Comparison of ENCODE assay signal across 8 mouse cellular contexts in genomic region chr4:135875991-135876582, GRCm38 (mm10). TPM values are rescaled to one million over a fixed set of nuclear protein-coding genes. Genes with fewer than 3 reads are reported as not detected.
DNase-seq lines count a peak whose midpoint lies in the region; ATAC-seq and TF ChIP-seq lines count a peak whose summit lies in the region.

No protein-coding gene starts in this region.

- H3K36me3 ChIP-seq in thymus, adult 2 months (ENCODE audit: control insufficient read depth, insufficient read depth, low read length) = peaks cover 14% of the 10 kb centered on the region
- peaks cover 15% of the 10 kb centered on the region for H3K36me3 ChIP-seq in embryonic facial prominence, embryonic 14.5 days (ENCODE audit: control insufficient read depth, insufficient read depth, low read length)
- H3K36me3 ChIP-seq in heart, embryonic 15.5 days = peaks cover 9% of the 10 kb centered on the region; the same call in 1 of the 2 replicates
- H3K36me3 ChIP-seq in macrophage (ENCODE audit: inconsistent target) = peaks cover 7% of the 10 kb centered on the region; the same call in 1 of the 2 replicates

- H3K9me3 ChIP-seq in embryonic facial prominence, embryonic 14.5 days (ENCODE audit: control insufficient read depth, low read length) = no peaks in the 10 kb centered on the region
- H3K9me3 ChIP-seq in heart, embryonic 15.5 days (replicated peaks) = no peaks in the 10 kb centered on the region

- peak overlapping the region; percentile 70 for H3K27ac ChIP-seq in thymus, adult 2 months (ENCODE audit: control insufficient read depth, insufficient read depth, low read length)
- peak overlapping the region; percentile 75 for H3K27ac ChIP-seq in embryonic facial prominence, embryonic 14.5 days (replicated peaks; ENCODE audit: low read depth, low read length)
- H3K27ac ChIP-seq in heart, embryonic 15.5 days = peak overlapping the region; percentile 97
- peak overlapping the region; percentile 92 for H3K27ac ChIP-seq in macrophage

- peak overlapping the region; percentile 52 for H3K4me2 ChIP-seq in embryonic facial prominence, embryonic 14.5 days (ENCODE audit: low read depth, low read length)
- H3K4me2 ChIP-seq in heart, embryonic 15.5 days = peak overlapping the region; percentile 60

- H3K4me1 ChIP-seq in thymus, adult 2 months (replicated peaks; ENCODE audit: control insufficient read depth, insufficient read depth, low read length) = peaks cover 24% of the 10 kb centered on the region
- peaks cover 40% of the 10 kb centered on the region for H3K4me1 ChIP-seq in embryonic facial prominence, embryonic 14.5 days (ENCODE audit: control insufficient read depth, insufficient read depth, low read length)
- H3K4me1 ChIP-seq in heart, embryonic 15.5 days (replicated peaks) = peaks cover 43% of the 10 kb centered on the region

- no peak for ATAC-seq in embryonic facial prominence, embryonic 14.5 days (ENCODE audit: low read depth)
- peak; percentile 15; the same call in 1 of the 2 replicates for ATAC-seq in heart, embryonic 15.5 days (replicated peaks; ENCODE audit: insufficient number of reproducible peaks, insufficient read depth, low FRiP score, low read depth)

- H3K79me2 ChIP-seq in macrophage (ENCODE audit: inconsistent target) = peaks cover 22% of the 10 kb centered on the region

- no peak for TF ChIP-seq POLR2A in thymus, adult 2 months (IDR thresholded peaks at IDR 0.05; ENCODE audit: control insufficient read depth, extremely low read depth, insufficient read depth, low read length, poor library complexity)

- DNase-seq in thymus, adult 2 months = no peak
- DNase-seq in thymus, postnatal 10 days (ENCODE audit: low spot score in 2 of 2) = no peak
- DNase-seq in embryonic facial prominence, embryonic 14.5 days (ENCODE audit: low spot score) = peak; percentile 46
- DNase-seq in kidney, postnatal 14 days = peak; percentile 70
- peak; percentile 69 to 76 for DNase-seq in spleen, adult 18-20 months
- DNase-seq in left cerebral cortex, adult 18-20 months (ENCODE audit: low spot score in 2 of 2) = no peak

- TF ChIP-seq CTCF in thymus, adult 2 months (IDR thresholded peaks at IDR 0.05; ENCODE audit: borderline replicate concordance, control insufficient read depth, extremely low read depth, insufficient read depth, low read length, poor library complexity) = no peak

- 5% methylated on average over 9 of the region's 9 CpGs for WGBS in thymus, adult 2 months
- 3% methylated on average over 9 of the region's 9 CpGs for WGBS in embryonic facial prominence, embryonic 14.5 days
- WGBS in heart, embryonic 15.5 days = 4% methylated on average over 9 of the region's 9 CpGs
- 5% methylated on average over 9 of the region's 9 CpGs for WGBS in macrophage (ENCODE audit: missing documents)

- H3K9ac ChIP-seq in embryonic facial prominence, embryonic 14.5 days (ENCODE audit: low read depth, low read length) = peak overlapping the region; percentile 32; the same call in 1 of the 2 replicates
- H3K9ac ChIP-seq in heart, embryonic 15.5 days = peak overlapping the region; percentile 28; the same call in 1 of the 2 replicates

- H3K4me3 ChIP-seq in thymus, adult 2 months (ENCODE audit: control insufficient read depth, insufficient read depth, low read length) = 0 out of 2 replicates have a peak overlapping the region, but pooled peaks have one; percentile 25
- peak overlapping the region; percentile 25 for H3K4me3 ChIP-seq in embryonic facial prominence, embryonic 14.5 days (ENCODE audit: low read depth, low read length)
- H3K4me3 ChIP-seq in heart, embryonic 15.5 days = peak overlapping the region; percentile 34
- peak overlapping the region; percentile 3; the same call in 1 of the 2 replicates for H3K4me3 ChIP-seq in macrophage (ENCODE audit: inconsistent target)

- no peaks in the 10 kb centered on the region for H3K27me3 ChIP-seq in thymus, adult 2 months (ENCODE audit: control insufficient read depth, insufficient read depth, low read length)
- no peaks in the 10 kb centered on the region for H3K27me3 ChIP-seq in embryonic facial prominence, embryonic 14.5 days (replicated peaks; ENCODE audit: control insufficient read depth, insufficient read depth, low read length)
- H3K27me3 ChIP-seq in heart, embryonic 15.5 days = no peaks in the 10 kb centered on the region

RNA-seq across cellular contexts. Expression of gene Pnrc2, which starts 2.4 kb away (rescaled TPM):
- polyA plus RNA-seq in thymus, adult 2 months (2012; rRNA removed) = 26.7 and 28.6 TPM in 2 replicates
- polyA plus RNA-seq in embryonic facial prominence, embryonic 14.5 days (2014; fragmentation: Nextera tagmentation; extraction: Ambion mirVana) = 158 and 162 TPM in 2 replicates
- 123 and 130 TPM in 2 replicates for polyA plus RNA-seq in heart, embryonic 15.5 days (2015; fragmentation: Nextera tagmentation; extraction: Ambion mirVana)
- total RNA-seq in macrophage (2018; cell fraction: chromatin; rRNA removed) = 100 to 1,000 TPM in 6 of 26 experiments, 10 to 100 TPM in 20; 27.7 to 186 (median 67.0) TPM
- 100 to 1,000 TPM in 13 of 26 experiments, 10 to 100 TPM in 13; 52.1 to 171 (median 102) TPM for total RNA-seq in macrophage (2018; cell fraction: cytosol; rRNA removed)
- total RNA-seq in macrophage (2018; cell fraction: nucleus; rRNA removed) = 100 to 1,000 TPM in 8 of 26 experiments, 10 to 100 TPM in 18; 40.7 to 152 (median 92.0) TPM
- polyA plus RNA-seq in macrophage (2018) = 74.9 to 124 TPM (median 112 TPM) in 3 replicates
- total RNA-seq in left cerebral cortex, adult 18-20 months (2021) = 10 to 100 TPM; 39.6 to 52.7 TPM

RNA-seq across cellular contexts. Expression of gene Cnr2, which starts 19.1 kb away (rescaled TPM):
- 9.3 and 9.5 TPM in 2 replicates for polyA plus RNA-seq in thymus, adult 2 months (2012; rRNA removed)
- polyA plus RNA-seq in embryonic facial prominence, embryonic 14.5 days (2014; fragmentation: Nextera tagmentation; extraction: Ambion mirVana) = 0.69 and 1.1 TPM in 2 replicates
- 0.49 and 0.55 TPM in 2 replicates for polyA plus RNA-seq in heart, embryonic 15.5 days (2015; fragmentation: Nextera tagmentation; extraction: Ambion mirVana)
- 10 to 100 TPM in 2 of 26 experiments, 1 to 10 TPM in 17, under 1 TPM in 6, not detected in 1; 0.29 to 13.9 (median 2.3) TPM for total RNA-seq in macrophage (2018; cell fraction: chromatin; rRNA removed)
- 10 to 100 TPM in 15 of 26 experiments, 1 to 10 TPM in 11; 1.3 to 26.0 (median 11.6) TPM for total RNA-seq in macrophage (2018; cell fraction: cytosol; rRNA removed)
- 10 to 100 TPM in 14 of 26 experiments, 1 to 10 TPM in 11, under 1 TPM in 1; 0.48 to 28.5 (median 10.9) TPM for total RNA-seq in macrophage (2018; cell fraction: nucleus; rRNA removed)
- polyA plus RNA-seq in macrophage (2018) = 9.0 to 20.9 TPM (median 11.2 TPM) in 3 replicates
- not detected for total RNA-seq in left cerebral cortex, adult 18-20 months (2021)

RNA-seq across cellular contexts. Expression of gene Srsf10, which starts 20.5 kb away (rescaled TPM):
- polyA plus RNA-seq in thymus, adult 2 months (2012; rRNA removed) = 194 and 220 TPM in 2 replicates
- polyA plus RNA-seq in embryonic facial prominence, embryonic 14.5 days (2014; fragmentation: Nextera tagmentation; extraction: Ambion mirVana) = 212 and 235 TPM in 2 replicates
- 127 and 131 TPM in 2 replicates for polyA plus RNA-seq in heart, embryonic 15.5 days (2015; fragmentation: Nextera tagmentation; extraction: Ambion mirVana)
- total RNA-seq in macrophage (2018; cell fraction: chromatin; rRNA removed) = 100 to 1,000 TPM; 133 to 333 (median 221) TPM
- total RNA-seq in macrophage (2018; cell fraction: cytosol; rRNA removed) = 10 to 100 TPM; 36.4 to 57.5 (median 44.8) TPM
- total RNA-seq in macrophage (2018; cell fraction: nucleus; rRNA removed) = 100 to 1,000 TPM; 102 to 294 (median 170) TPM
- polyA plus RNA-seq in macrophage (2018) = 50.4 to 69.4 TPM (median 56.2 TPM) in 3 replicates
- 10 to 100 TPM; 72.3 to 76.1 TPM for total RNA-seq in left cerebral cortex, adult 18-20 months (2021)

RNA-seq across cellular contexts. Expression of gene Fuca1, which starts 44.4 kb away (rescaled TPM):
- polyA plus RNA-seq in thymus, adult 2 months (2012; rRNA removed) = 37.5 and 43.5 TPM in 2 replicates
- 70.2 and 79.5 TPM in 2 replicates for polyA plus RNA-seq in embryonic facial prominence, embryonic 14.5 days (2014; fragmentation: Nextera tagmentation; extraction: Ambion mirVana)
- polyA plus RNA-seq in heart, embryonic 15.5 days (2015; fragmentation: Nextera tagmentation; extraction: Ambion mirVana) = 38.1 and 61.6 TPM in 2 replicates
- total RNA-seq in macrophage (2018; cell fraction: chromatin; rRNA removed) = 100 to 1,000 TPM in 11 of 26 experiments, 10 to 100 TPM in 15; 17.9 to 210 (median 80.2) TPM
- 100 to 1,000 TPM in 10 of 26 experiments, 10 to 100 TPM in 16; 62.4 to 180 (median 86.0) TPM for total RNA-seq in macrophage (2018; cell fraction: cytosol; rRNA removed)
- 100 to 1,000 TPM in 8 of 26 experiments, 10 to 100 TPM in 18; 31.1 to 178 (median 73.6) TPM for total RNA-seq in macrophage (2018; cell fraction: nucleus; rRNA removed)
- polyA plus RNA-seq in macrophage (2018) = 158 to 239 TPM (median 178 TPM) in 3 replicates
- total RNA-seq in left cerebral cortex, adult 18-20 months (2021) = 10 to 100 TPM; 33.6 to 36.5 TPM

Comparison
In these comparisons a context has a peak if more than half of its experiments do, and no peak if none do; other contexts are left out.
1. DNase-seq: peak in embryonic facial prominence, embryonic 14.5 days (single experiment), kidney, postnatal 14 days (single experiment) and spleen, adult 18-20 months (2 of 2); none in thymus, adult 2 months (single experiment), thymus, postnatal 10 days (0 of 2) and left cerebral cortex, adult 18-20 months (0 of 2).
2. Peak in every context shown above with its lines, with median percentiles within 50 percentile points of each other: H3K27ac ChIP-seq and H3K4me3 ChIP-seq.